Mouse (Mus musculus) liver, postnatal 0 days (tissue): ENCODE data around the gene Smpdl3a. TPM values are rescaled to one million over a fixed set of nuclear protein-coding genes. Genes with fewer than 3 reads are reported as not detected.

Source experiments
- ATAC-seq: fragments of 200-750 bp; cut with Nextera tagmentation; 2 replicates; pipeline ENCODE4 v1.8.0; 2017; ENCODE audit warnings: mild to moderate bottlenecking, moderate library complexity
- DNase-seq: peaks from one replicate; pipeline ENCODE4 v3.0.0-alpha.2; 2016
- H3K27ac ChIP-seq: fragments of 300-500 bp; sonication (generic); 2 replicates; pipeline ENCODE4 v1.5.1; 2014; ENCODE audit warnings: antibody characterized with exemption, moderate library complexity, mild to moderate bottlenecking, low read depth
- H3K27me3 ChIP-seq: fragments of 300-500 bp; sonication (generic); 2 replicates; pipeline ENCODE4 v1.6.1; 2014; ENCODE audit warnings: low read length, control low read depth, mixed read lengths; ENCODE audit not compliant: insufficient read depth
- H3K36me3 ChIP-seq: fragments of 300-500 bp; sonication (generic); replicated peaks from 2 replicates; pipeline ENCODE4 v1.6.1; 2014; ENCODE audit warnings: mild to moderate bottlenecking, control low read depth, low read length, moderate library complexity, mixed read lengths; ENCODE audit not compliant: insufficient read depth
- H3K4me1 ChIP-seq: fragments of 300-500 bp; sonication (generic); 2 replicates; pipeline ENCODE4 v1.6.1; 2014; ENCODE audit warnings: antibody characterized with exemption, mild to moderate bottlenecking, control low read depth; ENCODE audit not compliant: insufficient read depth
- H3K4me2 ChIP-seq: fragments of 300-500 bp; sonication (generic); 2 replicates; pipeline ENCODE4 v1.6.1; 2014; ENCODE audit warnings: low read depth, mild to moderate bottlenecking, low read length, moderate library complexity, mixed read lengths
- H3K4me3 ChIP-seq: fragments of 300-500 bp; sonication (generic); 2 replicates; pipeline ENCODE4 v1.5.1; 2014; ENCODE audit warnings: low read depth, low read length
- H3K9ac ChIP-seq: fragments of 300-500 bp; sonication (generic); replicated peaks from 2 replicates; pipeline ENCODE4 v1.6.1; 2014; ENCODE audit warnings: mild to moderate bottlenecking, moderate library complexity
- H3K9me3 ChIP-seq: fragments of 300-500 bp; sonication (generic); 2 replicates; pipeline ENCODE4 v1.6.1; 2016; ENCODE audit warnings: mild to moderate bottlenecking, control low read depth, low read length, mixed read lengths
- CTCF ChIP-seq: sonication (generic); IDR thresholded peaks from 2 replicates; pipeline ENCODE4 v1.5.1; 2016; ENCODE audit warnings: antibody characterized with exemption, low read depth
- EP300 ChIP-seq: IDR thresholded peaks from 2 replicates; pipeline ENCODE4 v1.6.1; 2016; ENCODE audit warnings: antibody characterized with exemption, low read depth, mild to moderate bottlenecking
- WGBS: fragments of 180-500 bp; shearing (Covaris S2); extraction: QIAGEN DNeasy Blood & Tissue Kit; methylation state at CpG from one replicate; pipeline ENCODE4 v1.1.7; 2014; ENCODE audit not compliant: insufficient replicate concordance; 5-methylcytosine and 5-hydroxymethylcytosine counted together
- polyA plus RNA-seq: library from polyadenylated mRNA; unstranded; fragments of >200 nt; fragmentation: Nextera tagmentation; extraction: Ambion mirVana; gene quantifications from 2 replicates; pipeline ENCODE4 v1.2.1, GENCODE M21; 2015

Smpdl3a gene
- polyA plus RNA-seq, 1 experiment from 2014 or later = 40.0 TPM

DNA sequence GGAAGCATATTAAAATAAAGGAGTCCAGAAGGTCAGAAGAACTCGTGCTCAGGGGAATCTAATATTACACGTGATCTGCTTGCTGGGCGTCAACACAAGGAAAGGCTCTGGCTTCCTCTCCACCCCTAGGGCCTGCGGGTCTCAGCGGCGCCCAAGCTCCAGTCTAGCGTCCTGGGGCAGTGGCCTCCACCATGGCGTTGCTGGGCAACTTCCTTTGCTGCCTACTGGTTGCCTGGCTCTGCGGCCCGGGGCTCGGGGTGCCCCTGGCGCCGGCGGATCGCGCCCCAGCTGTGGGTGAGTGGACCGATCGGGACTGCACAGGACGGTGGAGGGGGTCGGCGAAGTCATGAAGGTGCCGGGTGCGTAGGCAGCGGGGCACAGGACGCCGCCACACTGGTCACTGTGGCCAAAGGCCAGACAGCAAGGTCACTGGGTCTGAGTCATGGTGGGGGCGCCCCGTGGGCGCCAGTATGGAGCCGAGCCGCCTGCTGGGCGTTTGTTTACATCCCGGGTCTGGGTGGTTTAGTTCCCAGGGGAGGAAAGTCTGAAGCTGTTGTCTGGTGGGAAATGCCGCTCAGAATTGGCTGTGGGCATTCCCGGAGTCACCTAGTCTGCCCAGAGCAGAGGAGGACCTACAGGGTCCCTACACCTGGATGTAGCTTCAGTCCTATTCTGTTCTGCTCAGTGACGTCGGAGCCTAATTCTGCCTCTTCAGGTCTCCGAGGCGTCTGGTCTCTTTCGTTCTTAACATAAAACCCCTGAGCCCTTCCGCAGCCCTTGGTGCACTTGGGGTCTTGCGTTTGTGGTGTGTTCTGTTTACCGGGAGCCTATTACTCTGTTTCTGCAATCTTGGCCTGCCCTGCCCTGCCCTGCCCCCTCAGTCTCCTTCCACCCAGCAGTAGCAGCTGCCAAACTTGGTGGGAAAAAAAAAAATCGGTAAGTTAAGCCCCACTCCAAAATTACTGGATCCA is 641 bp downstream of the Smpdl3a start:
- Histone ChIP-seq H3K9ac (peak overlapping the region; percentile 79), H3K4me1 (peaks cover 20% of the 10 kb centered on the region), H3K4me3 (peak overlapping the region; percentile 65), H3K27me3 (no peaks in the 10 kb centered on the region), H3K27ac (peak overlapping the region; percentile 96), H3K9me3 (no peaks in the 10 kb centered on the region), H3K36me3 (no peaks in the 10 kb centered on the region), H3K4me2 (peak overlapping the region; percentile 88)
- DNase-seq (peak; percentile 75), ATAC-seq (peak; percentile 89)
- no peak; the same call in 1 of the 2 replicates for TF ChIP-seq CTCF
- TF ChIP-seq EP300 = no peak
- 1% methylated on average over 44 of the region's 44 CpGs for WGBS

- Histone ChIP-seq H3K9me3 (no peaks in the 10 kb centered on the region), H3K4me1 (peaks cover 20% of the 10 kb centered on the region), H3K27ac (peak overlapping the region; percentile 96), H3K9ac (peak overlapping the region; percentile 79), H3K36me3 (no peaks in the 10 kb centered on the region), H3K4me3 (peak overlapping the region; percentile 65), H3K4me2 (peak overlapping the region; percentile 88), H3K27me3 (no peaks in the 10 kb centered on the region)
- WGBS = 21% methylated on average over 4 of the region's 4 CpGs
- ATAC-seq (no peak), DNase-seq (no peak)
- TF ChIP-seq EP300 (no peak), CTCF (no peak)
These were observed 1.4 kb downstream of the Smpdl3a start for GRCm38 (mm10) chr10:57795542-57795941.

- peak overlapping the region; percentile 88 for H3K4me2 ChIP-seq
- H3K27ac ChIP-seq = peak overlapping the region; percentile 96
- H3K9ac ChIP-seq = peak overlapping the region; percentile 79; the same call in 1 of the 2 replicates
- ATAC-seq = peak; percentile 20; the same call in 1 of the 2 replicates
- no peaks in the 10 kb centered on the region for H3K9me3 ChIP-seq
- TF ChIP-seq EP300 (no peak), CTCF (peak; percentile 71)
- peak; percentile 38 for DNase-seq
- WGBS = 25% methylated on average over 4 of the region's 4 CpGs
- H3K27me3 ChIP-seq = no peaks in the 10 kb centered on the region
- peaks cover 20% of the 10 kb centered on the region for H3K4me1 ChIP-seq
- H3K36me3 ChIP-seq = 0 out of 2 replicates have a peak, but pooled peaks cover 3% of the 10 kb centered on the region
- H3K4me3 ChIP-seq = peak overlapping the region; percentile 65
These were observed 1.9 kb downstream of the Smpdl3a start for GRCm38 (mm10) chr10:57796057-57796456.

- Histone ChIP-seq H3K4me3 (no peak overlapping the region), H3K27me3 (no peaks in the 10 kb centered on the region), H3K9me3 (no peaks in the 10 kb centered on the region), H3K9ac (no peak overlapping the region), H3K4me2 (no peak overlapping the region), H3K27ac (no peak overlapping the region), H3K4me1 (peaks cover 10% of the 10 kb centered on the region), H3K36me3 (peaks cover 6% of the 10 kb centered on the region; the same call in 1 of the 2 replicates)
- WGBS = 89% methylated on average over 1 of the region's 1 CpGs
- DNase-seq (no peak), ATAC-seq (no peak)
- TF ChIP-seq EP300 (no peak), CTCF (no peak)
These were observed 5.4 kb downstream of the Smpdl3a start for GRCm38 (mm10) chr10:57799486-57799885.

- Histone ChIP-seq H3K36me3 (peaks cover 26% of the 10 kb centered on the region), H3K27me3 (no peaks in the 10 kb centered on the region), H3K4me2 (no peak overlapping the region), H3K9me3 (no peaks in the 10 kb centered on the region), H3K4me3 (no peak overlapping the region), H3K4me1 (0 out of 2 replicates have a peak, but pooled peaks cover 3% of the 10 kb centered on the region), H3K27ac (no peak overlapping the region), H3K9ac (no peak overlapping the region)
- DNase-seq = peak; percentile 17
- TF ChIP-seq EP300 = peak; percentile 97
- TF ChIP-seq CTCF = no peak
- 57% methylated on average over 6 of the region's 6 CpGs for whole genome bisulfite sequencing
- peak; percentile 97 for ATAC-seq
These were observed 13.6 kb downstream of the Smpdl3a start for GRCm38 (mm10) chr10:57807754-57808153.

DNA sequence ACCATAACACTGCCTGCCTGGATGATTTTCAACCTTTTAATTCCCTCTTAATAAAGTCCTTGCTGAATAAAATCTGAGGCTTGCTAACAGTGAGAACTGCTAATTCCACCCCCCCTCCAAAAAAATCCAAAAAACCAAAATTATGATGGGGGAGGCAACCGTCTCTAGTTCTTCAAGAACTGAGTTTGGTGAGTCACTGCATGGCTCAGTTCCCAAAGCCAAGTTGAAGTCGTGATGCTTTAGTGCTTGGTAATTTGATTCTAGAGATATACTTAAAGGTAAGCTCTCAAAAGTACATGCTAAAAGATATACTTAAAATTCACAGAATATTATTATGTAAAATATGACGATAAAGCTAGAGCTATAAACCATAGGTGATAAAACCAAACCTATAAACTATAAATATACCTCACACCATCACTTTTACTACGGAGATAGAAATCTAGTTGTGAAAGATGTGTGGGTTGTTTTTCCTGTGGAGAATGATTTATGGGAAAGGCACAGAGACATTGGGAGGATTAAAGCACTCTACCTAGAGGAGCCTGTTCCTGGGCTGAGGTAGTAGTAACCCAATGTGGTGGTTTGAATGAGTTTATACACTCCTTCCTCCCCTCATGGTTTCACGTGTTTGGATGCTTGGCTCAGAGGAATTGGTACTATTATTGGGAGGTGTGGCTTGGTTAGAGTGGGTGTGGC is 18.2 kb downstream of the Smpdl3a start:
- DNase-seq = no peak

More for the DNA sequence above, 18.2 kb downstream of the Smpdl3a start:
- Histone ChIP-seq H3K4me2 (no peak overlapping the region), H3K36me3 (peaks cover 20% of the 10 kb centered on the region), H3K4me1 (no peaks in the 10 kb centered on the region), H3K9ac (no peak overlapping the region), H3K9me3 (no peaks in the 10 kb centered on the region), H3K4me3 (no peak overlapping the region), H3K27ac (no peak overlapping the region), H3K27me3 (no peaks in the 10 kb centered on the region)
- ATAC-seq = no peak
- TF ChIP-seq EP300 = no peak
- TF ChIP-seq CTCF = no peak
- WGBS = 86% methylated on average over 5 of the region's 5 CpGs
